Mouse (Mus musculus): ENCODE results near the gene Zfp580. TPM values are rescaled to one million over a fixed set of nuclear protein-coding genes. Genes with fewer than 3 reads are reported as not detected.

Zfp580 gene
- total RNA-seq, 2 experiments from 2014 or later = 43.1 to 44.0 TPM

DNA sequence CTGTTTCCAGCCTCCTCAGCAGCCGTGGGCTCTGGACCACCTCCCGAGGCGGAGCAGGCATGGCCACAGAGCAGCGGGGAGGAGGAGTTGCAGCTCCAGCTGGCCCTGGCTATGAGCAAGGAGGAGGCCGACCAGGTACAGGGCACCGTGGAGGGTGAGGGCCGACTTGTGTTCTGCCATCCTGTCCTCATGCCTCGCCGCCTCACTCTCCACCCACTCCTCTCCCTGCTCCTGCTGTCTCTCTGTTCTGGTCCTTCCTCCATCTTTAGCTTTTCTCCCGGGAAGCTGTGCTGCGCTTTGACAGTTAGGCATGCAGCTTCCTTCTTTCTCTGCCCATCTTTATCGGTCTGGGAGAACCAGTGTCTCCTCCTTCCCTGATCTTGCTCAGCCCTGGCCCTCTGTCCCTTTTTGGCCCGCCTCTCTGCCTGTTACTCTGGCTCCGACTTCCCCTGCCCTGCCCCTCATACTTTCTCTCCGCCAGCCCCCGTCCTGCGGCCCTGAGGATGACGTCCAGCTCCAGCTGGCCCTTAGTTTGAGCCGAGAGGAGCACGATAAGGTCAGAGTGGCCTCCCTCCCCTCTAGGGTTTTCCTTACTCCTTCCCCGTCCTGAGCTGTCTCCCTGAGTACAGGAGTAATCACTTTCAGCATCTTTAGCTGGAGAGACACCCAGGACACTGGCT is 41.6 kb downstream of the Zfp580 start:
- DNase-seq (ENCODE audit: extremely low spot score in 1 of 2, low spot score in 1 of 2) = peak in 1 of 2 experiments; percentile 44

DNA sequence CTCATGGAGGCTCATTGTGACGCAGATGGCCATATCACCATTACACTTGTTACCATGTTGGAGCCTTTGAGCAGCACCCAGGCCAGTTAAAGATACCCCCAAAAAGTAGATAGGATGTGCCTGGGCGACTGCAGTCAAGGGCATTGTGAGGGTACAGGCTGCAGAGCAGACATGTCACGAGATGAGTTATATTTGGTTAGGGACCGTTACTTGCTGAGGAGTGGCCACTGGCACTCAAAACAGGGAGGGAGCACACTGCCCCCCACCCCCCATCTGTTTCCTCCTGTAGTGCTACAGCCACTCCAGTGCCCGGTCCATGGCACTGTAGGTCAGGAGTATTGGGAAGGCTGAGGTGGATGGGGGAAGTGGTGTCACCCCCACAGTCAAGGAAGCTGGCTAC is 47.4 kb downstream of the Zfp580 start:
- DNase-seq (ENCODE audit: extremely low spot score in 1 of 2, low spot score in 1 of 2) = no peak

- no peak for DNase-seq (ENCODE audit: extremely low spot score in 1 of 2, low spot score in 1 of 2)
Observed at GRCm38 (mm10) chr7:5099796-5100195, 48.5 kb downstream of the Zfp580 start.

DNA sequence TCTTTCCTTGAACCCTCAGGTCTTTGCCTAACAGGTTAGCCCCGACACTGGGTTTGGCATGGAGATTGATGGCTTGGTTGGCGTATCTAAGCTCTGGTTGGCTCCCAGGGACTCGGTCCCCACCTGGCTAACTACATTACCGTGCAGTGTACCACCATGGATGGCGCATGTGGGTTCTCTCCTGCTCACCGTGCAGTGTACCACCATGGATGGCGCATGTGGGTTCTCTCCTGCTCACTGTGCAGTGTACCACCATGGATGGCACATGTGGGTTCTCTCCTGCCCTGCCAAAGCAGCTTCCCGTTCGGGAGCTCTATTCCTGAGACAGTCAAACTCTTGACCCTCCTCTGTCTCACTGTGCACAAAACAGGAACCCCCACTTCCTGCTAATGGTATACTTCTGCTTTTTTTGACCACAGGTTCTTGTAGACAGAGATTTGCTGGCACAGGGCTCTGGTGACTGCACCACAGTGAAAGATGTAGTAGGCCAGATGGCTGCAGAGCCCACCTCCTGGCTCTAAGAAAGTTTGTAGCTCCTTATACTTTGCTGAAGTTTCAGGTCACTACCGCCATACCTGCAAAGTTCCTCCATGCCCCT is 49.8 kb downstream of the Zfp580 start:
- DNase-seq (ENCODE audit: extremely low spot score in 1 of 2, low spot score in 1 of 2) = no peak

DNA sequence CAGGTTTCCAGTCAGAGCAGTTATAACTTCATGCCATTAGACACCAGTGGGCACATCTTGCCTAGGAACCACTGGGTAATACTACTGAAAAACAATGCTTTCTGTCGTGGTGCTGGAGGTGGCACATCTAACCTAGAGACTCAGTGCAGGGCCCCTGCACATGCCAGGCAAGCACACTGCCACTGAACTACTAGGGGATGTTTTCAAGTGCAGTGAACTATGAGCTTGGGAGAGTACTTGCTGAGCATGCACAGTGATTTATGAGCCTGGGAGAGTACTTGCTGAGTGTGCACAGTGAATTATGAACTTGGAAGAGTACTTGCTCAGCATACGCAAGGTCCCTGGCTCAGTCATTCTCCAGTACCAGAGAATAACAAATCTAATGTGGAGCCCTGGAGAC is 51.2 kb downstream of the Zfp580 start:
- DNase-seq (ENCODE audit: extremely low spot score in 1 of 2, low spot score in 1 of 2) = no peak

Other genes starting within 250 kb of the Zfp580 start
- gene Ube2s, start 238.9 kb upstream of the Zfp580 start, total RNA-seq (2021) = 100 to 1,000 TPM in 1 of 2 experiments, 10 to 100 TPM in 1; 97.7 to 112 TPM
- gene Shisa7, start 206.8 kb upstream of the Zfp580 start, total RNA-seq (2021) = 100 to 1,000 TPM; 132 to 182 TPM
- 1 to 10 TPM; 5.6 to 6.0 TPM for gene Isoc2b, start 181.3 kb upstream of the Zfp580 start, total RNA-seq (2021)
- gene Isoc2a, start 174.4 kb upstream of the Zfp580 start, total RNA-seq (2021) = 10 to 100 TPM; 11.2 to 12.4 TPM
- under 1 TPM; 0.27 to 0.38 TPM for gene Gm36210, start 145.0 kb upstream of the Zfp580 start, total RNA-seq (2021)
- 10 to 100 TPM; 13.4 to 14.3 TPM for gene Zfp628, start 136.3 kb upstream of the Zfp580 start, total RNA-seq (2021)
- gene Nat14, start 129.5 kb upstream of the Zfp580 start, total RNA-seq (2021) = 100 to 1,000 TPM; 109 to 112 TPM
- gene Ssc5d, start 125.8 kb upstream of the Zfp580 start, total RNA-seq (2021) = 1 to 10 TPM; 1.4 to 2.3 TPM
- gene Sbk2, start 87.1 kb upstream of the Zfp580 start, total RNA-seq (2021) = under 1 TPM in 1 of 2 experiments, not detected in 1; 0.59 TPM
- under 1 TPM; 0.59 to 0.66 TPM for gene Sbk3, start 80.4 kb upstream of the Zfp580 start, total RNA-seq (2021)
- gene Zfp579, start 55.4 kb upstream of the Zfp580 start, total RNA-seq (2021) = 10 to 100 TPM; 31.9 to 41.4 TPM
- 1 to 10 TPM; 7.7 to 8.2 TPM for gene Zfp524, start 37.1 kb upstream of the Zfp580 start, total RNA-seq (2021)
- 10 to 100 TPM; 21.3 to 21.7 TPM for gene Fiz1, start 36.8 kb upstream of the Zfp580 start, total RNA-seq (2021)
- gene Gm44973, start 36.0 kb upstream of the Zfp580 start, total RNA-seq (2021) = not detected
- gene Zfp865, start 31.2 kb upstream of the Zfp580 start, total RNA-seq (2021) = 10 to 100 TPM; 33.0 to 41.3 TPM
- 10 to 100 TPM; 66.1 to 73.5 TPM for gene Ccdc106, start 31.0 kb upstream of the Zfp580 start, total RNA-seq (2021)
- gene 4632433K11Rik, start 17.4 kb upstream of the Zfp580 start, total RNA-seq (2021) = not detected
- 1 to 10 TPM; 5.1 to 6.5 TPM for gene Zfp784, start 13.1 kb upstream of the Zfp580 start, total RNA-seq (2021)
- gene U2af2, start 10.6 kb downstream of the Zfp580 start, total RNA-seq (2021) = 100 to 1,000 TPM; 170 to 180 TPM
- gene Epn1, start 28.7 kb downstream of the Zfp580 start, total RNA-seq (2021) = 100 to 1,000 TPM; 520 to 560 TPM
- gene Rfpl4, start 65.4 kb downstream of the Zfp580 start, total RNA-seq (2021) = not detected
- gene Rasl2-9, start 74.4 kb downstream of the Zfp580 start, total RNA-seq (2021) = under 1 TPM in 1 of 2 experiments, not detected in 1; 0.49 TPM
- gene Vmn1r55, start 98.1 kb downstream of the Zfp580 start, total RNA-seq (2021) = not detected
- gene Vmn1r56, start 145.2 kb downstream of the Zfp580 start, total RNA-seq (2021) = not detected
- not detected for gene Vmn1r57, start 167.0 kb downstream of the Zfp580 start, total RNA-seq (2021)

Data from layer of hippocampus, postnatal 25 days (tissue).